18 mouse cellular contexts compared by ENCODE assay signal in genomic region chr5:138894496-138894895, GRCm38 (mm10).
DNase-seq lines count a peak whose midpoint lies in the region; ATAC-seq and TF ChIP-seq lines count a peak whose summit lies in the region.
"Had no signal": no experiment of that assay in that cellular context is flagged by ENCODE, and none has a peak within 500 bp of the region (broad histone marks: within the 10 kb centered on the region; RNA-seq: fewer than 3 reads in every experiment).

No protein-coding gene starts in this region.

- no peaks in the 10 kb centered on the region for H3K36me3 ChIP-seq in neural tube, embryonic 15.5 days
- no peaks in the 10 kb centered on the region for H3K36me3 ChIP-seq in hindbrain, embryonic 10.5 days
- H3K36me3 ChIP-seq: embryonic facial prominence, embryonic 13.5 days; hindbrain, embryonic 15.5 days; limb, embryonic 10.5 days; liver, embryonic 13.5 days had no signal

- no peak overlapping the region for H3K9ac ChIP-seq in neural tube, embryonic 15.5 days (replicated peaks)
- H3K9ac ChIP-seq: embryonic facial prominence, embryonic 13.5 days; hindbrain, embryonic 15.5 days; liver, embryonic 13.5 days had no signal

- H3K27ac ChIP-seq in cerebellum, adult 2 months (ENCODE audit: insufficient read depth, low read length) = no peak overlapping the region
- no peak overlapping the region for H3K27ac ChIP-seq in neural tube, embryonic 15.5 days (replicated peaks)
- H3K27ac ChIP-seq in hindbrain, embryonic 10.5 days = no peak overlapping the region
- H3K27ac ChIP-seq: embryonic facial prominence, embryonic 13.5 days; hindbrain, embryonic 15.5 days; kidney, postnatal 0 days; limb, embryonic 10.5 days; liver, embryonic 13.5 days had no signal

- H3K4me2 ChIP-seq in neural tube, embryonic 15.5 days = no peak overlapping the region
- H3K4me2 ChIP-seq: embryonic facial prominence, embryonic 13.5 days; hindbrain, embryonic 15.5 days; liver, embryonic 13.5 days; midbrain, embryonic 11.5 days had no signal

- TF ChIP-seq POLR2A in cerebellum, adult 2 months (IDR thresholded peaks at IDR 0.05; ENCODE audit: borderline replicate concordance, insufficient read depth, low read length) = no peak

- H3K4me3 ChIP-seq in cerebellum, adult 2 months (replicated peaks; ENCODE audit: insufficient read depth, low read depth, low read length) = no peak overlapping the region
- no peak overlapping the region for H3K4me3 ChIP-seq in neural tube, embryonic 15.5 days (replicated peaks)
- no peak overlapping the region for H3K4me3 ChIP-seq in hindbrain, embryonic 10.5 days
- H3K4me3 ChIP-seq: embryonic facial prominence, embryonic 13.5 days; hindbrain, embryonic 15.5 days; limb, embryonic 10.5 days; liver, embryonic 13.5 days had no signal

- TF ChIP-seq CTCF in cerebellum, adult 2 months (IDR thresholded peaks at IDR 0.05; ENCODE audit: borderline replicate concordance, insufficient read depth, low read depth, low read length) = no peak

- no peak for ATAC-seq in neural tube, embryonic 15.5 days (ENCODE audit: low FRiP score)
- ATAC-seq: intestine, postnatal 0 days had no signal

- H3K27me3 ChIP-seq in cerebellum, adult 2 months (ENCODE audit: control insufficient read depth, insufficient read depth, low read length) = no peaks in the 10 kb centered on the region
- no peaks in the 10 kb centered on the region for H3K27me3 ChIP-seq in neural tube, embryonic 15.5 days (replicated peaks)
- H3K27me3 ChIP-seq in hindbrain, embryonic 10.5 days (ENCODE audit: insufficient read depth, poor library complexity, severe bottlenecking) = no peaks in the 10 kb centered on the region
- H3K27me3 ChIP-seq: embryonic facial prominence, embryonic 13.5 days; hindbrain, embryonic 15.5 days; liver, embryonic 13.5 days had no signal

- H3K4me1 ChIP-seq in cerebellum, adult 2 months (ENCODE audit: control insufficient read depth, insufficient read depth, low read length) = peaks cover 4% of the 10 kb centered on the region; the same call in 1 of the 2 replicates
- no peaks in the 10 kb centered on the region for H3K4me1 ChIP-seq in neural tube, embryonic 15.5 days
- peaks cover 9% of the 10 kb centered on the region for H3K4me1 ChIP-seq in hindbrain, embryonic 10.5 days (replicated peaks)
- H3K4me1 ChIP-seq: hindbrain, embryonic 15.5 days; liver, embryonic 13.5 days had no signal

- no peaks in the 10 kb centered on the region for H3K9me3 ChIP-seq in neural tube, embryonic 15.5 days (replicated peaks)
- H3K9me3 ChIP-seq in hindbrain, embryonic 10.5 days = no peaks in the 10 kb centered on the region
- H3K9me3 ChIP-seq: embryonic facial prominence, embryonic 13.5 days; hindbrain, embryonic 15.5 days; limb, embryonic 10.5 days; liver, embryonic 13.5 days had no signal

- intact Hi-C loops in left cerebral cortex, postnatal 4 days (cut with DNase I) = no loop called here

- peak; percentile 40 for DNase-seq in left cerebral cortex, adult 11 months (ENCODE audit: low spot score)
- no peak for DNase-seq in left cerebral cortex, postnatal 4 days
- DNase-seq in cerebellum, adult 2 months = peak; percentile 40 to 62
- DNase-seq in layer of hippocampus, adult 9-11 months = peak; percentile 73
- DNase-seq in right cerebral cortex, postnatal 25 days = peak; percentile 59
- no peak for DNase-seq in heart, adult 18-20 months
- DNase-seq in hindbrain, embryonic 10.5 days (ENCODE audit: low spot score) = no peak
- DNase-seq: heart, adult 11 months; liver, embryonic 13.5 days; lung, postnatal 14 days; thymus, adult 18-20 months had no signal

- WGBS in cerebellum, adult 2 months = 10% methylated on average over 13 of the region's 13 CpGs
- 86% methylated on average over 13 of the region's 13 CpGs for WGBS in neural tube, embryonic 15.5 days
- 91% methylated on average over 13 of the region's 13 CpGs for WGBS in hindbrain, embryonic 10.5 days

Comparison
In these comparisons a context has a peak if more than half of its experiments do, and no peak if none do; other contexts are left out.
1. DNase-seq: peak in left cerebral cortex, adult 11 months (single experiment), cerebellum, adult 2 months (2 of 2), layer of hippocampus, adult 9-11 months (single experiment) and right cerebral cortex, postnatal 25 days (single experiment); none in left cerebral cortex, postnatal 4 days (single experiment), heart, adult 18-20 months (0 of 2) and hindbrain, embryonic 10.5 days (single experiment).